Mouse (Mus musculus) left cerebral cortex, postnatal 14 days (tissue): ENCODE measurements at regions not wholly inside any gene's neighbourhood (a gene's known extent, or its start where the extent isn't known, plus 50 kb on each side); places are given as distances from the start of the nearest gene placed in this dataset.
A peak's percentile ranks its signal among the peaks of the same experiment; 100 is the strongest.

Experiments
- DNase-seq, 2 experiments: peaks; one replicate each; pipeline ENCODE4 v3.0.0; 2021 to 2022; ENCODE audit warnings: low spot score in 2 of 2, mixed read lengths in 1 of 2
- intact Hi-C: fragments of 180-260 bp; cut with DNase I; formaldehyde crosslinking; loops from one replicate; pipeline ENCODE4 v1.15.1; 2025

DNA sequence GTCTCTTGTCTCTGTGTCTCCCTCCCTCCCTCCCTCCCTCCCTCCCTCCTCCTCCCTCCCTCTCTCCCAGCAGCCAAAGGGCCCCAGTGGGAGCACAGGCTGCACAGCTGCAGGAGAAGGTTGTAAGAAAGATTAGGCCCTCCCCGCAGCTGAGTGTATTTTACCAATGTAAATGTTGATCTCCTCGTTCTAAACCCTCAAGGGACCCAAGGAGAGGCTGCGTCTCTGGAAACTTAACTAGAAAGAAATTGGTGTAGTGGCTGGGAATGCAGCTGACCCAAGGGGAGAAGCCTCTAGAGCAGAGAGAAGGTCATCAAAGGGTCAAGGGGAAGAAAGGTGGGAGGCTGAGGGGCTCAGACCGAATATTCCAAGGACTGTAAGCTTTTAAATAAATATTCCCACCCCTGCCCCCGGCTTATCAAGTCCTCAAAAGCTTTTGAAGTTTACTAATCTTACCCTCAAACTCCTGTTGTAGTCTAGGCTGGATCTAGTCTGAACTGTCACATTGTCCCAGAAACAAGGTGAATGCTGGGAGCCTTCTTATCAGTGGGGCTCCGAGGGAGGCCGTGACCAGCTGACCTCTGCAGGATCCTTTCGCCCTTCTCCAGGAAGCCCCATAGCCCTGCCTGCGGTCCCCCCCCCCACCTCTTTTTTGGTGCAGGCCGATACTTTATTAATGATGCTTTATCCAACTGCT lies 116.5 kb downstream of the Dact1 start:
- intact Hi-C loops, result no loop called here
- no peak for DNase-seq

DNA sequence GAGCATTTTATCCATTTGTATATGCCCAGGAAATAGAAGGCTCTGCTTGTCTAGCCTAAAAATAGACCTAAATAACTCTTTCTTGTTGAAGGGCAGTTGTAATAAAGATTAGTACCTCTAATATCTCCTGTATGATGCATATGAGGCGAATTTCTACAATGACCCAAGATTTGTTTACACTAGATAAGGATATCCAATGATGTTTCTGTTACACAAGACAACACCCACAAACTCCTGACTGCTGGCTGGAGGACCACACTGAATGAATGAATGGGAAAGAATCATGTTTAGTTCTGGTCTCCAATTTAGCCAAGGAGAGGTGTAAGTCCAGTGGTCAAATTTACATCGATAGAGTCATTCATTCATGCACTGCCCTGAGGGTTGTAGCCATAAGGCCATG lies 118.3 kb downstream of the Dact1 start:
- intact Hi-C loops, result no loop called here
- no peak for DNase-seq

GRCm38 (mm10) chr12:71429561-71430200 lies 120.0 kb downstream of the Dact1 start:
- intact Hi-C loops, result no loop called here

DNA sequence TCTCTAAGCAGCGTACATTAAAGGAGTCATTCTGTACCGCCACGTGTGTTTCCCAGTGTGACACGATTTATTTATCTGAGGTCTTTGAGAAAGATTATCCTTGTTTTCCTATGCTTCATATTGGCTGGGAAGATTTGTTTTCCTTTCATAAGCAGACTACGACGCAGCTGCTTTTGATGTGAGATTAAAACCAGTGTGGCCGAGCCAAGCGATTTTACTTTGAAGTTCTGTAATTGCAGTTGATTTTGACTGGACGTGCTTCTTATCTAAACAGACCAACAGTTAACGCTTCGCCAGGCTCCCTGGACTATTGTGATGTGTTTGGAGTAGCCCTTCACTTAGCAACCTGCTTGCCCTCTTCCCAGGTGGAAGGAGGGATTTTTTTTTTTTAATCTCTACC lies 120.6 kb downstream of the Dact1 start:
- no peak for DNase-seq
- intact Hi-C loops, result no loop called here

More at GRCm38 (mm10) chr12:71429561-71430200, 120.0 kb downstream of the Dact1 start:
- DNase-seq, result no peak

DNA sequence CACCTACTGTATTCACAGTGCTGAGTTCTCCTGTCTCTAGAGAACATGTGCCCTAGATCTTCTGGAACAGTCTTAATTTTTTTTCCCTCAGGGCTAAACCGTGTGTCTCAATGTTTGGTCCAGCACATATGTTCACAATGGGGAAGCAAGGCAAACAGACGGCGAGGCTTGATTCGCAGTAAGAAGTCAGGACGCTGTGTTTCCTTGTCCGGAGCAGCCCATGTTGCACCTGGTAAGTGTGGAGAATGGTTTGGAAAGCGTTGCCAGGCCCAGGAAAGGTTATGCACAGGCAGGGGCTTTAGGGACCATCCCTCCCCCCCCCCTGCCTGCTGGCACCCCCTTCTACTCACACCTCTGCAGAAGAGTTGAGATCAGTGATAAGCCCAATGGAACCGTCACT lies 121.4 kb downstream of the Dact1 start:
- intact Hi-C loops, result no loop called here
- no peak for DNase-seq

DNA sequence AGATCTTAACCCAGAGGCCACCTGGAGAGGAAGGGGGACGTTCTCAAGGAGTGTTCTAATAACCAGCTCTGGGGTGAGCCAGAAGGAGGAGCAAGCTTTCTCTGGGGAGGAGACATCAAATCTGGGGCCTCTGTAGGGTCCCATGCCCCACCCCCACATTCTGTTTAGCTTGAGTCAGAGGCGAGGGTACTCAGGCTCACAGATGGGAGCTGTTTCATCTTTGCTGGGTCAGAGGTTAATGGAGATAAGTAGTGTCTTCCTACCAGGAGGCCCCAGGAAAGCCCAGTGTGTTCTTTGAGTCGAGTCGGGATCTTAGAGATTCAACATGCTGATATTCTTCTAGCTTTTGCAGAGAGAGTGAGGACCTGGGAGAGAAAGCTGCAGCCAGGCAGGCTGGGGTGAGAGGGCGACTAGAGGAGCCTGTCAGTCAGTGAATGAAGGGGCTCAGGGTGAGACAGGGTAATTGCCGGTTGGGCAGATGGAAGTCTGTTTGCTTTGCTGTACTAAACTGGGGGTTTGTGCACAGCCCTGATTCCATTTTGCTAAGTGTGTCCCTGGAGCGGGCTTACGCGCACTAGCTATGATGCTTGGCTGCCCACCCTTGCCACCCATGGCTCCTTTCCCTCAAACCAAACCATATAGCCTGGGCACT lies 124.0 kb downstream of the Dact1 start:
- intact Hi-C loops, result no loop called here

DNA sequence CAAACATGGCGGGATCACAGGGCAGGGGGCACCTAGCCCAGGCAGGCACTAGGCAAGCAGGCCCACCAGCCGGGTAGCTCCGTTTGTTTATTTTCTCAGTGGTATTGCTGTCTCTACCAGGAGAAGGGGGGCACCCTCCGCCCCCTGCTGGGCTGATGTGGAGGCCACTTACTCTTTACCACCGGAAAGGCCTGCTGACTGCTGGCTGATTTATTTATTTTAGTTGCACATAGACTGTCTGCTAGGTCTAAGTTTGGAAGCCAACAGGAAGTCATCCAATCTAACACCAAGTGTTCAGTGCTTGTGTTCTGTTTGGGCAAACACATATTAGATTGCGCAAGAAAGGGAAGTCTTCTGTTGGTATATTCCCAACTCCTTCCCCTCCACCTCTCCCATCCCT lies 128.6 kb downstream of the Dact1 start:
- peak; percentile 30 to 45 for DNase-seq
- intact Hi-C loops, result no loop called here

More for the DNA sequence above, 124.0 kb downstream of the Dact1 start:
- no peak for DNase-seq

DNA sequence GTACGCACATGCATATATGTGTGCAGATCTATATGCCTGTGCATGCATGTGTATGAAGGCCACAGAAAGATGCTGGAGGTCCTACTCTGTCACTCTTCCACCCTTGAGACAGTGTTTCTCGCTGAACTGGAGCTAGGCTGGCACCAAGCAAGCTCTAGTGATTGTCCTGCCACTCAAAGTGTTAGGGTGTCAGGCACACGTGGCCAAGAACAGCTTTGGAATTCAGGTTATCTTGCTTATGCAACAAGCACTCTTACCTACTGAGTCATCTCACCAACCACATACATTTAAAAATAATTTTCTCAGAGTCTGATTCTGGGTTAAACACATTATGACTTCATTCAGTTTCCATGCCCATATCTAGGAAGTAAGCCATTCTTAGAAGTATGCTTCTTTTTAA lies 131.2 kb downstream of the Dact1 start:
- peak in 1 of 2 experiments; percentile 25 for DNase-seq
- intact Hi-C loops, result no loop called here

- no peak for DNase-seq
- intact Hi-C loops, result no loop called here
Observed at GRCm38 (mm10) chr12:71441272-71441671, 131.6 kb downstream of the Dact1 start.

- DNase-seq, result no peak
- intact Hi-C loops, result no loop called here
Observed at GRCm38 (mm10) chr12:71446177-71446891, 136.7 kb downstream of the Dact1 start.

GRCm38 (mm10) chr12:71446892-71447268 lies 137.2 kb downstream of the Dact1 start:
- no peak for DNase-seq
- intact Hi-C loops, result no loop called here

DNA sequence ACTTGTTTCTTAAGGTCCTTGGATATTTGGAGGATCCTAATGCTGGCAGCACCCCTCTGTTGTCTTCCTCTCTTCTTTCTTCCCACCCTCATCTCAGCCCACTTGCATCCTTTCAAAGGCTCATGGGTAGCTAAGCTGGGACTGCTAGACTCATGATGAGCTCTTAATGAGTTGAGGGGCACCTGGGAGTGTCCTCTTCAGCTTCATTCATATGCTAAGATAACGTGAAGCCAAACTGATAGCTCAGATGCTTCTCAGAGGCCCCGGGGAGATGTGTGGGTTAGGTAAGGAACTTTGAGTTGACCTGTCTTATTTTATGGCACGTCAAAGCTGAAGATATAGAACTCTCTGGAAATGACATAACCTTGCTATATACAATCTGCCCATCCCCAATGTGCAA lies 139.3 kb downstream of the Dact1 start:
- DNase-seq, result no peak
- intact Hi-C loops, result no loop called here

GRCm38 (mm10) chr12:71450128-71450527 lies 140.4 kb downstream of the Dact1 start:
- no peak for DNase-seq
- intact Hi-C loops, result no loop called here

GRCm38 (mm10) chr12:71450680-71451463 lies 141.2 kb downstream of the Dact1 start:
- intact Hi-C loops, result no loop called here
- no peak for DNase-seq

GRCm38 (mm10) chr12:71456900-71457299 lies 147.2 kb downstream of the Dact1 start:
- intact Hi-C loops, result no loop called here
- DNase-seq, result no peak

DNA sequence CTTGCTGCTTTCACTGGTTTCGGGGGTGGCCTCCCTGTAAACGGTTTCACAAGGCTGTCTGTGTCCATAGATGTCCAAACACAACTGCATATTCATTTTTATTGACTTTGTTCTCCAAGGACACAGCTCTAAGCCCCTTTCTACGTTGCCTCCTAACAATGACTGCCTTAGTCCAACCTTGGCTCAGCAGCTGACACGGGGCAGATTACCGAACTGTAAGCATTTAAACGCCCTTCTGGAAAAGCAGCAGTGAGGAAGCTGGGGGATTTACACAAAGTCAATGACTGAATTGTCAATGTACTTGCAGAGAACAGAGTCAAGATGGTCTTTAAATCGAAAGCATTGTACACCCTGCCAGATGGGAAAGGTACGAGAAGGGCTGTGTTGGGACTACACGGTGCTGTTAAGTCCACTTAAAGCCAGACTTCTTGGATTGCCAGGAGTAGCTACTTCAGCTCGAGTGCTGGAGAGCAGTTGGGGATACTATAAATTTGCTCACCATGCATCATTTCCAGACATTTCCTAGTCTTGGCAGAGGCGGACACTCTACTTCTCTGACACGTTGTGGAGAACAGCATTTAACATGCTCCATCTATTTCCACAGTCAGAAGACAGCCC lies 149.0 kb downstream of the Dact1 start:
- intact Hi-C loops, result no loop called here
- DNase-seq, result no peak

GRCm38 (mm10) chr12:71460643-71461042 lies 151.0 kb downstream of the Dact1 start:
- DNase-seq, result no peak
- intact Hi-C loops, result no loop called here

- DNase-seq, result no peak
- intact Hi-C loops, result no loop called here
Observed at GRCm38 (mm10) chr12:71467820-71468219, 158.1 kb downstream of the Dact1 start.

DNA sequence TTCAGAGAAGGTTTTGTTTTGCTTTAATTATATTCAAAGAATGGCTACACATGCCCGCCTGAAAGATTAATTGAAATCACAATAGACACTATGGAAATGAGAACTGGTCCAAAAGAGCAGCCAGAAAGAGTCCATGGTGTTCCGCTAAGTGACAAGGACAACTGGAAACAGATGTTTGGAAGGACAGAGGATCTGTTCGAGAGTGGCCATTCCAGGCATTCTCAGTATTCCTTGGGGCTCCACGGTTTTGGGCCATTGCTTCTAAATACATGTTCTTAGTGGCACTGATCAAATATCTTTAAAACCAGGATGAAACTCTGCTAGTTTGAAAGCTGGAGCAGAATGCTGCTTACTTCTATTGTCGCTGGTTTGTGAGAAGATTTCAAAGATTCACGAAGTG lies 158.6 kb downstream of the Dact1 start:
- intact Hi-C loops, result no loop called here

More for the DNA sequence above, 158.6 kb downstream of the Dact1 start:
- DNase-seq, result no peak
